16 mouse cellular contexts compared by ENCODE assay signal in the genomic region with DNA sequence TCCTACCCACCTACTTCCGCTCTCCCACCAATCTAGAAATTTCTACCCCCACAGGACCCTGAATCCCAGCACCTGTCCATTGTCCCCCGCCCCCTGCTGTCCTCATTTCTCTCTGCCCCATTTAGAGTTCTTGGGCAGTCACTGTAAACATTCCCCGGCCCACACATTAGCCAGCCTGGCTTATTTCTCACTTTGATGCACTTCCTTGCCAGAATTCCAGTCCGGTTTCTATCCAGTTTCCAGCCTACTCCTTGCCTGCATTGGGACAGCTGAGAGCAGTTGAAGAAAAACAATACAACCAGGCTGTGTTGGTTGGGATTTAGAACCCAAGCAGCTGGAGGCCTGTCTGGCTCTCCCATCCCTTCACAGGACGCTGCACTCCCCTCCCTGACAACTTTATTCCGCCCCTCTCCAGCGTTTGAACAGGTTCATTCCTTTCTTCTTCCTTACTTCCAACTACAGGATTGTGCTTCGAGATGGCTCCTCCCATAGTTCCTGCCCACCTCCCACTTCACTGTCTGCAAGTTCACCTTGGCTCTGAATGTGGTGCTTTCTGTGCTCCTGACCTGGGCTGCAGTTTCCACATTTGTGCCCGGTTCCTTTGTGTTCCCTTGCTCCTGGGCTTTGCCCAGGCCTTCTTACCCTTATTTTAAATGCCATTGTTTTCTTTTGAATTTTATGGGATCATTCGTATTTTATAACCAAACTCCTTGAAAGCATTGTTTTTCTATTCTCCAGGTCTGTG. TPM values are rescaled to one million over a fixed set of nuclear protein-coding genes. Genes with fewer than 3 reads are reported as not detected.
DNase-seq lines count a peak whose midpoint lies in the region; ATAC-seq and TF ChIP-seq lines count a peak whose summit lies in the region.
"Had no signal": no experiment of that assay in that cellular context is flagged by ENCODE, and none has a peak within 500 bp of the region (broad histone marks: within the 10 kb centered on the region; RNA-seq: fewer than 3 reads in every experiment).

No protein-coding gene starts in this region.

- no peak for ATAC-seq in midbrain, embryonic 11.5 days (ENCODE audit: low FRiP score)
- ATAC-seq in midbrain, embryonic 15.5 days (replicated peaks), result no peak
- ATAC-seq: CD4-positive, CD25-positive, alpha-beta regulatory T cell, adult 4 months; intestine, embryonic 16.5 days had no signal

- H3K4me3 ChIP-seq in layer of hippocampus, adult 2 months, result no peak overlapping the region
- H3K4me3 ChIP-seq in midbrain, embryonic 11.5 days (ENCODE audit: low read depth, low read length), result no peak overlapping the region
- H3K4me3 ChIP-seq in midbrain, embryonic 15.5 days, result no peak overlapping the region
- no peak overlapping the region for H3K4me3 ChIP-seq in embryonic facial prominence, embryonic 10.5 days
- H3K4me3 ChIP-seq: forebrain, embryonic 12.5 days; heart, adult 2 months; hindbrain, embryonic 12.5 days had no signal

- TF ChIP-seq CTCF in layer of hippocampus, adult 2 months (conservative IDR thresholded peaks at IDR 0.05), result no peak

- H3K9me3 ChIP-seq in midbrain, embryonic 11.5 days (ENCODE audit: control insufficient read depth, low read length), result no peaks in the 10 kb centered on the region
- H3K9me3 ChIP-seq in midbrain, embryonic 15.5 days, result no peaks in the 10 kb centered on the region
- H3K9me3 ChIP-seq in embryonic facial prominence, embryonic 10.5 days, result no peaks in the 10 kb centered on the region
- H3K9me3 ChIP-seq: forebrain, embryonic 12.5 days; hindbrain, embryonic 12.5 days had no signal

- no peak overlapping the region for H3K4me2 ChIP-seq in midbrain, embryonic 11.5 days
- no peak overlapping the region for H3K4me2 ChIP-seq in midbrain, embryonic 15.5 days
- H3K4me2 ChIP-seq: forebrain, embryonic 12.5 days; hindbrain, embryonic 12.5 days had no signal

- H3K27ac ChIP-seq in layer of hippocampus, adult 2 months, result peak overlapping the region; percentile 36; the same call in 1 of the 2 replicates
- no peak overlapping the region for H3K27ac ChIP-seq in midbrain, embryonic 11.5 days (ENCODE audit: low read depth, low read length)
- H3K27ac ChIP-seq in midbrain, embryonic 15.5 days, result no peak overlapping the region
- H3K27ac ChIP-seq in embryonic facial prominence, embryonic 10.5 days (replicated peaks), result peak overlapping the region; percentile 10; the same call in 1 of the 2 replicates
- H3K27ac ChIP-seq: forebrain, embryonic 12.5 days; heart, adult 2 months; hindbrain, embryonic 12.5 days; liver, embryonic 14.5 days had no signal

- no peaks in the 10 kb centered on the region for H3K36me3 ChIP-seq in midbrain, embryonic 11.5 days (ENCODE audit: control insufficient read depth, insufficient read depth, low read length)
- no peaks in the 10 kb centered on the region for H3K36me3 ChIP-seq in midbrain, embryonic 15.5 days (replicated peaks)
- no peaks in the 10 kb centered on the region for H3K36me3 ChIP-seq in embryonic facial prominence, embryonic 10.5 days (replicated peaks)
- H3K36me3 ChIP-seq: forebrain, embryonic 12.5 days; hindbrain, embryonic 12.5 days had no signal

- DNase-seq in layer of hippocampus, adult 2 months (ENCODE audit: low spot score in 2 of 2), result no peak
- DNase-seq in layer of hippocampus, adult 11-12 months (ENCODE audit: low spot score), result no peak
- peak; percentile 59 for DNase-seq in midbrain, embryonic 11.5 days (ENCODE audit: low spot score, missing footprints)
- DNase-seq in embryonic facial prominence, embryonic 10.5 days (ENCODE audit: low spot score), result no peak
- peak; percentile 14 for DNase-seq in lung, postnatal 36 days
- no peak for DNase-seq in ovary, postnatal 10 days (ENCODE audit: low spot score)
- DNase-seq: adrenal gland, postnatal 14 days; cerebellum, adult 8-10 months; heart, adult 2 months; thymus, adult 18-20 months had no signal

- H3K27me3 ChIP-seq in midbrain, embryonic 11.5 days (ENCODE audit: control insufficient read depth, insufficient read depth, low read length), result no peaks in the 10 kb centered on the region
- H3K27me3 ChIP-seq in midbrain, embryonic 15.5 days (replicated peaks), result no peaks in the 10 kb centered on the region
- no peaks in the 10 kb centered on the region for H3K27me3 ChIP-seq in embryonic facial prominence, embryonic 10.5 days (replicated peaks; ENCODE audit: low read depth, poor library complexity, severe bottlenecking)
- H3K27me3 ChIP-seq: forebrain, embryonic 12.5 days; hindbrain, embryonic 12.5 days had no signal

- H3K9ac ChIP-seq in midbrain, embryonic 11.5 days (ENCODE audit: low read length), result no peak overlapping the region
- no peak overlapping the region for H3K9ac ChIP-seq in midbrain, embryonic 15.5 days
- H3K9ac ChIP-seq: forebrain, embryonic 12.5 days; hindbrain, embryonic 12.5 days; liver, embryonic 14.5 days had no signal

- 60% methylated on average over 10 of the region's 10 CpGs for WGBS in midbrain, embryonic 11.5 days
- WGBS in midbrain, embryonic 15.5 days, result 55% methylated on average over 10 of the region's 10 CpGs
- WGBS in embryonic facial prominence, embryonic 10.5 days, result 66% methylated on average over 10 of the region's 10 CpGs

- no peaks in the 10 kb centered on the region for H3K4me1 ChIP-seq in midbrain, embryonic 11.5 days (ENCODE audit: control insufficient read depth, insufficient read depth, low read length)
- H3K4me1 ChIP-seq in midbrain, embryonic 15.5 days, result no peaks in the 10 kb centered on the region
- no peaks in the 10 kb centered on the region for H3K4me1 ChIP-seq in embryonic facial prominence, embryonic 10.5 days
- H3K4me1 ChIP-seq: forebrain, embryonic 12.5 days; hindbrain, embryonic 12.5 days had no signal

RNA-seq across cellular contexts. Expression of a gene that starts 36.4 kb away (rescaled TPM):
- total RNA-seq in layer of hippocampus, adult 2 months (2021), result 100 to 1,000 TPM; 229 to 247 TPM
- polyA plus RNA-seq in midbrain, embryonic 11.5 days (2014; fragmentation: Nextera tagmentation; extraction: Ambion mirVana), result 12.7 and 13.0 TPM in 2 replicates
- 28.5 and 28.9 TPM in 2 replicates for polyA plus RNA-seq in midbrain, embryonic 15.5 days (2015; fragmentation: Nextera tagmentation; extraction: Ambion mirVana)
- 11.5 and 12.9 TPM in 2 replicates for polyA plus RNA-seq in embryonic facial prominence, embryonic 10.5 days (2016; fragmentation: Nextera tagmentation; extraction: Ambion mirVana)

Comparison
In these comparisons a context has a peak if more than half of its experiments do, and no peak if none do; other contexts are left out.
1. DNase-seq: peak in midbrain, embryonic 11.5 days (single experiment) and lung, postnatal 36 days (single experiment); none in layer of hippocampus, adult 2 months (0 of 2), layer of hippocampus, adult 11-12 months (single experiment), embryonic facial prominence, embryonic 10.5 days (single experiment) and ovary, postnatal 10 days (single experiment).
2. H3K27ac ChIP-seq: peak in layer of hippocampus, adult 2 months (single experiment) and embryonic facial prominence, embryonic 10.5 days (single experiment); none in midbrain, embryonic 11.5 days (single experiment) and midbrain, embryonic 15.5 days (single experiment).